Mouse (Mus musculus): ENCODE results near the gene Calb2. TPM values are rescaled to one million over a fixed set of nuclear protein-coding genes. Genes with fewer than 3 reads are reported as not detected.

Calb2 gene
- total and polyA plus RNA-seq, 2 experiments from 2014 or later = 126 to 359 TPM

DNA sequence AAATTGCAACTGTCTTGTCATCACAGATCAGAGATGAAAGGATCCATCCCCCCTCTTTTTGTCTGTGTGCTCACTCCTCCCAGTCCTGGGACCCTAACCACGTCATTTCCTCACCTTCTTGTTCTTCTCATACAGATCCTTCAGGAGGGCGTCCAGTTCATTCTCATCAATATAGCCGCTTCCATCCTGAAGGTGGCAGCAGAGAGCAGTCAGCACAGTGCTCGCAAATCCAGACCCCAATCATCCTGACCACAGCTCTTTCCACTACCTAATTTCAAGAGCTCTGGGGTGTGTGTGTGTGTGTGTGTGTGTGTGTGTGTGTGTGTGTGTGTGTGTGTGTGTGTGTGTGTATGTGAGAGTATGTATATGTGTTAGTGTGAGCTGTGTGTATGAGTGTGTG, 22.5 kb downstream of the Calb2 start:
- Histone ChIP-seq H3K9me3 (ENCODE audit: low read length) (no peaks in the 10 kb centered on the region), H3K9ac (replicated peaks; ENCODE audit: low read length, poor library complexity, severe bottlenecking) (no peak overlapping the region), H3K27ac (ENCODE audit: low read depth, low read length) (no peak overlapping the region), H3K4me3 (ENCODE audit: low read depth, low read length) (no peak overlapping the region), H3K4me2 (ENCODE audit: low read depth, low read length, poor library complexity, severe bottlenecking) (no peak overlapping the region), H3K36me3 (ENCODE audit: insufficient read depth, low read length) (no peaks in the 10 kb centered on the region), H3K4me1 (ENCODE audit: insufficient read depth, low read length) (no peaks in the 10 kb centered on the region), H3K27me3 (ENCODE audit: insufficient read depth, low read length) (no peaks in the 10 kb centered on the region)
- peak; percentile 93 for TF ChIP-seq CTCF (IDR thresholded peaks at IDR 0.05)
- DNase-seq (ENCODE audit: low spot score) = peak; percentile 66
- 0% methylated on average over 4 of the region's 4 CpGs for WGBS
- ATAC-seq (ENCODE audit: low FRiP score) = no peak

DNA sequence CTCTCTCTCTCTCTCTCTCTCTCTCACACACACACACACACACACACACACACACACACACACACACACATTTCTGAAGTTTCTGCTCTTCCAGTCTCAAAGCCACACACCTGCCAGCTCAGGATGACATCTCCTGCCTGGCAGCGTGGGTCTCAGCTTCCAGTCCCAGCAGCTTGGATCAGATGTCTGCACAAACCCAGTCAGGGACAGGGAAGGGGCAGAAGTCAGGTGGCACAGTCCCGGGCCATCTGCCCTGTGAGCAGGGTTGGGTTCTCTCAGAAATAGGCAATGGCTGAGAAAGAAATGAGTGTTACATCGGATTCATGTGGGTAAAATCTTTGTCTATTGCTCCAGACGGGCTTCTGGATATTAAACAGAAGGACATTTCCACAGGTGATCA, 27.2 kb downstream of the Calb2 start:
- WGBS = 76% methylated on average over 4 of the region's 4 CpGs
- Histone ChIP-seq H3K9ac (replicated peaks; ENCODE audit: low read length, poor library complexity, severe bottlenecking) (no peak overlapping the region), H3K9me3 (ENCODE audit: low read length) (no peaks in the 10 kb centered on the region), H3K27me3 (ENCODE audit: insufficient read depth, low read length) (no peaks in the 10 kb centered on the region), H3K4me2 (ENCODE audit: low read depth, low read length, poor library complexity, severe bottlenecking) (no peak overlapping the region), H3K4me1 (ENCODE audit: insufficient read depth, low read length) (no peaks in the 10 kb centered on the region), H3K4me3 (ENCODE audit: low read depth, low read length) (no peak overlapping the region), H3K36me3 (ENCODE audit: insufficient read depth, low read length) (no peaks in the 10 kb centered on the region), H3K27ac (ENCODE audit: low read depth, low read length) (no peak overlapping the region)
- DNase-seq (ENCODE audit: low spot score) (peak; percentile 24), ATAC-seq (ENCODE audit: low FRiP score) (no peak)
- TF ChIP-seq CTCF (IDR thresholded peaks at IDR 0.05) = no peak

DNA sequence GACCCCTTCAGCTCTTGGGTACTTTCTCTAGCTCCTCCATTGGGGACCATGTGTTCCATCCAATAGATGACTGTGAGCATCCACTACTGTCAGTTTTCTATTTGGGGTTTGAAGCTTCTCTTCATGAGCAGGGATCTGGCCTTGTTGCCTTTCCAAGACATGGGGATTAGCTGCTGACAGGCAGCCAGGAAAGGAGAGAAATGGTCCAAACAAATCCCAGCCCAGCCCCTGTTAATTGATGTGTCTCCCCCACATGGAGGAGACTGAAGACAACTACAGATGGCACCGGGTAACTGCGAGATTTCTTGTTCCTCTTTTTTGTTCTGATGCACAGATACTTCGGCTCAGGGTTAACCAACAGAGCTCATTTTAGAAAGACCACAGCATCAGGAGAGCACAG, 27.9 kb downstream of the Calb2 start:
- H3K9ac ChIP-seq (replicated peaks; ENCODE audit: low read length, poor library complexity, severe bottlenecking) = no peak overlapping the region
- 77% methylated on average over 3 of the region's 3 CpGs for WGBS
- ATAC-seq (ENCODE audit: low FRiP score) = no peak
- no peak for TF ChIP-seq CTCF (IDR thresholded peaks at IDR 0.05)
- H3K4me1 ChIP-seq (ENCODE audit: insufficient read depth, low read length) = no peaks in the 10 kb centered on the region
- H3K36me3 ChIP-seq (ENCODE audit: insufficient read depth, low read length) = no peaks in the 10 kb centered on the region
- no peak for DNase-seq (ENCODE audit: low spot score)
- no peak overlapping the region for H3K27ac ChIP-seq (ENCODE audit: low read depth, low read length)
- H3K4me2 ChIP-seq (ENCODE audit: low read depth, low read length, poor library complexity, severe bottlenecking) = no peak overlapping the region
- H3K9me3 ChIP-seq (ENCODE audit: low read length) = no peaks in the 10 kb centered on the region
- H3K4me3 ChIP-seq (ENCODE audit: low read depth, low read length) = no peak overlapping the region
- H3K27me3 ChIP-seq (ENCODE audit: insufficient read depth, low read length) = no peaks in the 10 kb centered on the region

DNA sequence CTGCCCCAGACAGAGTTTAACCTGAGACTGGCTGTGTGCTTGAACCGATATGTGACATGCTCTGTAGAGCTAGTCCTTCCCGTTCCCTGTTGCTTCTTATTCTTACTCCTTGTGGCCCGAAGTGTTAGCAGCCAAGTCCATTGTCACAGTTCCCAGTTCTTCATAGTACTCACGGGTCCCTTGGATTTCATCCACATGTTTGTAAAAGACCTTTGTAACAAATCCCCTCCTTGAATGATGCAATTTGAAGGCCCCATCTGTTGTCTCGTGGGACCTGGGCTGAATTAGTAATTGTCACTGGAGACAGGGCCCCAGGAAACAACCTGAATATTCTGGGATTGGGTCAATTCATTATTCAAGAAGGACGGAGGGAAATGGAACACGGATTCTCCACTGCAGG, 32.5 kb downstream of the Calb2 start:
- Histone ChIP-seq H3K4me2 (ENCODE audit: low read depth, low read length, poor library complexity, severe bottlenecking) (no peak overlapping the region), H3K36me3 (ENCODE audit: insufficient read depth, low read length) (no peaks in the 10 kb centered on the region), H3K9ac (replicated peaks; ENCODE audit: low read length, poor library complexity, severe bottlenecking) (no peak overlapping the region), H3K27ac (ENCODE audit: low read depth, low read length) (peak overlapping the region; percentile 43; the same call in 1 of the 2 replicates), H3K9me3 (ENCODE audit: low read length) (no peaks in the 10 kb centered on the region), H3K27me3 (ENCODE audit: insufficient read depth, low read length) (no peaks in the 10 kb centered on the region), H3K4me3 (ENCODE audit: low read depth, low read length) (no peak overlapping the region), H3K4me1 (ENCODE audit: insufficient read depth, low read length) (no peaks in the 10 kb centered on the region)
- TF ChIP-seq CTCF (IDR thresholded peaks at IDR 0.05) = no peak
- WGBS = 51% methylated on average over 7 of the region's 7 CpGs
- DNase-seq (ENCODE audit: low spot score) = peak; percentile 59
- no peak for ATAC-seq (ENCODE audit: low FRiP score)

DNA sequence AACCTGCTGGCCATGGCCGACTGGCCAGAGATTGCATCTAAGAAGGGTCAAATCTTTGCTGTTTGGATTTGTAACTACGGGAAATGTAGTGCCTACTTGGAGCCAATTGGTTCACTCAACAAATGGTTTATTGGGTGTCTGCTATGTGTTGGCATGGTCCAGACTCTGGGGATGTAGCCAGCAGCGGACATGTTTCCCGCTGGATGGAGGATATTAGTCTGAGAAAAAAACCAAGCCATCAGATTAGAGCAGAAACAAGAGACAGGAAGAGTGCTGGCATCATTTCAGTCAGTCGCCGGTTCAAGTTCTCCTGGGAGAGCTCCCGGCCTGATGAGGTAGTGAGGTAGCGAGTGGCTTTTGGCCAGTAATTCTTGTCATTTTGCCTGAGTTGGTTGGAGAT, 33.8 kb downstream of the Calb2 start:
- H3K9me3 ChIP-seq (ENCODE audit: low read length) = no peaks in the 10 kb centered on the region
- 91% methylated on average over 8 of the region's 8 CpGs for WGBS
- no peak overlapping the region for H3K9ac ChIP-seq (replicated peaks; ENCODE audit: low read length, poor library complexity, severe bottlenecking)
- DNase-seq (ENCODE audit: low spot score) (no peak), ATAC-seq (ENCODE audit: low FRiP score) (no peak)
- H3K4me2 ChIP-seq (ENCODE audit: low read depth, low read length, poor library complexity, severe bottlenecking) = no peak overlapping the region
- H3K4me1 ChIP-seq (ENCODE audit: insufficient read depth, low read length) = no peaks in the 10 kb centered on the region
- no peaks in the 10 kb centered on the region for H3K27me3 ChIP-seq (ENCODE audit: insufficient read depth, low read length)
- no peak overlapping the region for H3K27ac ChIP-seq (ENCODE audit: low read depth, low read length)
- no peak overlapping the region for H3K4me3 ChIP-seq (ENCODE audit: low read depth, low read length)
- no peak for TF ChIP-seq CTCF (IDR thresholded peaks at IDR 0.05)
- H3K36me3 ChIP-seq (ENCODE audit: insufficient read depth, low read length) = no peaks in the 10 kb centered on the region

DNA sequence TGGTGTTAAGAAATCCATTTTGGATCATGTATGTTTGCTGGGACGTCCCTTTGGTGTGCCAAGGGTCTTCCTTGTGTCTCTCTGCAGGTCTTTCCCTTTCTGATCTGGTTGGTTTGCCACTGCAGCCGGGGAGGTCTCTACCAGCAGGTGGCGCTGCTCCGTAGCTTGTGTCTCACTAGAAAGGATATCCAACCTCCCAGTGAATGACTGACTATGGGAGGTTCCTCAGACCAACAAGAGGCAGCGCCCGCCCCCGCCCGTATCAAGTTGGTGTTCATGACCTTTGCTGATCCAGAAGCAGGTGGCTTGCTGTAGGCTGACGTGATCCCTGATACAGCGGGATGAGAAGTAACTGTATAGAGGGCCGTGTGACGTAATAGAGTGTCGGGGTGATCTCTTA, 37.5 kb downstream of the Calb2 start:
- Histone ChIP-seq H3K4me3 (ENCODE audit: low read depth, low read length) (no peak overlapping the region), H3K27ac (ENCODE audit: low read depth, low read length) (no peak overlapping the region), H3K27me3 (ENCODE audit: insufficient read depth, low read length) (no peaks in the 10 kb centered on the region), H3K9ac (replicated peaks; ENCODE audit: low read length, poor library complexity, severe bottlenecking) (no peak overlapping the region), H3K36me3 (ENCODE audit: insufficient read depth, low read length) (no peaks in the 10 kb centered on the region), H3K4me2 (ENCODE audit: low read depth, low read length, poor library complexity, severe bottlenecking) (0 out of 2 replicates have a peak overlapping the region, but pooled peaks have one; percentile 13), H3K4me1 (ENCODE audit: insufficient read depth, low read length) (no peaks in the 10 kb centered on the region), H3K9me3 (ENCODE audit: low read length) (no peaks in the 10 kb centered on the region)
- TF ChIP-seq CTCF (IDR thresholded peaks at IDR 0.05) = peak; percentile 93
- ATAC-seq (ENCODE audit: low FRiP score) (peak; percentile 41; the same call in 1 of the 2 replicates), DNase-seq (ENCODE audit: low spot score) (peak; percentile 89)
- WGBS = 22% methylated on average over 13 of the region's 13 CpGs

Data from midbrain, postnatal 0 days (tissue).